Mouse (Mus musculus): ENCODE results near the gene Ccdc85c. TPM values are rescaled to one million over a fixed set of nuclear protein-coding genes. Genes with fewer than 3 reads are reported as not detected.

The Ccdc85c gene
- polyA plus RNA-seq, 1 experiment from 2014 or later = 4.2 TPM

DNA sequence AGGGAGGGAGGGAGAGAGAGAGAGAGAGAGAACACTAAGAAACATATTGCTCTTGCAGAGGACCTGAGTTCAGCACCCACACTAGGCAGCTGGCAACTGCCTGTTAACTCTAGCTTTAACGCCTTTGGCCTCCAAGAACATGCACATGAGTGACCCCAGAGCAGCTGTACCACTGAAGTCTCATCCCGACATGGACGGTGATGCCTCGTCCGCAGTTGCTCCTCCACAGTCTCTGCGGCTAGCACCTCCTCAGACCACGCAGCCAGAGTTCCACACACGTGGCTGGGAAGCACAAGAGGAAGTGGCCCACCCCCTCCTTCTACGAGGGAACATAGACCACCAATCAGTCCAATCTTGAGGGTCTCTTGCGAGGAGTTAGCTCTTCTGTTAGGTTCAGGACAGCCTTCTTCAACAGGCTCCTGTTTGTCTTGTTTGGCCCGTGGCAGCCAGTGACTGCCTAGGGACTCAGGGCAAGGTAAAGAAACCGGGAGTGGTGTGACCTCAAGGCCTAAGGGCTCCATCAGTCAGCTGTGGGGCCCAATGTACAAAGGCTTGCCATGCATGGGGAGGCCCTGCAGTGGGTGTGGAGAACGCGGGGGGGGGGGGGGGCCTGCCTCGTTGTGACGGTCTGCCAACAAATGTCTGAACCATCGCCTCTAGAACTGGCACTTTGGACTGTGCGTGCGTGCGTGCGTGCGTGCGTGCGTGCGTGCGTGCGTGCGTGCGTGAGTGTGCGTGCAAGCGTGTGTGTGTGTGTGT, 24.0 kb downstream of the Ccdc85c start:
- H3K27me3 ChIP-seq (ENCODE audit: control insufficient read depth, insufficient read depth, low read length) = no peaks in the 10 kb centered on the region
- WGBS = 85% methylated on average over 31 of the region's 31 CpGs
- ATAC-seq (replicated peaks; ENCODE audit: extremely low read depth, insufficient read depth, low FRiP score) = no peak
- no peak overlapping the region for H3K4me3 ChIP-seq (ENCODE audit: low read length)
- peaks cover 68% of the 10 kb centered on the region for H3K4me1 ChIP-seq (ENCODE audit: control insufficient read depth, insufficient read depth, low read length)
- H3K36me3 ChIP-seq (ENCODE audit: control insufficient read depth, insufficient read depth) = no peaks in the 10 kb centered on the region
- H3K4me2 ChIP-seq (ENCODE audit: low read depth, low read length) = no peak overlapping the region
- no peak overlapping the region for H3K9ac ChIP-seq (ENCODE audit: low read length)
- no peak overlapping the region for H3K27ac ChIP-seq (ENCODE audit: low read length)
- no peaks in the 10 kb centered on the region for H3K9me3 ChIP-seq (replicated peaks; ENCODE audit: control insufficient read depth, low read length)

DNA sequence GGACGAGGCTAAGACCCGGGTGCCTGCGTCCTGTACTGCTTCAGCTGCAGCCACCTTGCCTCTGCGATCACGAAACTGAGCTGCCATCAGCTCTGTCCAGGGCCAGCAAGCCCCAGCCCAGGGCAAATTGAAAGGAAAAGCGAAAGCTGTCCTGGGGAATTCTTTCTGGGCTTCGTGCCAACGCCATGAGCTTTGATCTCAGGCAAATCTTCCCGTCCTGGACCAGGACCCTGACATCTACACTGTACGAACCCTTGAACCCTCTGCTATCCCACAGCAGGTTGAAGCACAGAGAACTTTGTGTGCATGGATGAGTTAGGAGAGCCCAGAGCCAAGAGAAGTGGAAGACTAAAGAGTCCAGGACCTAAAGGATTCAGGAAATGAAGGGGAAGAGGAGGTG, 25.7 kb downstream of the Ccdc85c start:
- Histone ChIP-seq H3K9me3 (replicated peaks; ENCODE audit: control insufficient read depth, low read length) (no peaks in the 10 kb centered on the region), H3K4me3 (ENCODE audit: low read length) (peak overlapping the region; percentile 5; the same call in 1 of the 2 replicates), H3K4me2 (ENCODE audit: low read depth, low read length) (peak overlapping the region; percentile 53), H3K27ac (ENCODE audit: low read length) (peak overlapping the region; percentile 56), H3K27me3 (ENCODE audit: control insufficient read depth, insufficient read depth, low read length) (no peaks in the 10 kb centered on the region), H3K9ac (ENCODE audit: low read length) (peak overlapping the region; percentile 60), H3K36me3 (ENCODE audit: control insufficient read depth, insufficient read depth) (no peaks in the 10 kb centered on the region), H3K4me1 (ENCODE audit: control insufficient read depth, insufficient read depth, low read length) (peaks cover 72% of the 10 kb centered on the region)
- ATAC-seq (replicated peaks; ENCODE audit: extremely low read depth, insufficient read depth, low FRiP score) = no peak
- 22% methylated on average over 10 of the region's 10 CpGs for WGBS

DNA sequence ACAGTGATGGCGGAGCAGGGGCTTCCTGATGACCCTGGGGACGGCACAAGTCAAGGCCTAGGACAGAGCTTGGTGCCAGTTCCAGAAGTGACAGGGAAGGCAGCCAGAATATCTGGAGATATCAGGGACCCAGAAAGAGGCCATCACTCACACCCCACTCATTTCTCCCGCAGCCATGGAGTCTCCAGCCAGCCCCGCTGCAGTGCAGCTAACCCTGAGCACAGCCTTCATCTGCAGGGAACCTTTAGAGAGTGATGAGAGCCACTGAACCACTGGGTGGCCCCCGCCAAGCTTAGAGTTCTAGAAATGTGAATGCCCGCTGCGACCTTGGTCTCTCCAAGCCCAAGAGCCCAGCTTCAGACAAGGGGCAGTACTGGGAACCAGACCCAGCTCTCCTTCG, 26.2 kb downstream of the Ccdc85c start:
- peaks cover 73% of the 10 kb centered on the region for H3K4me1 ChIP-seq (ENCODE audit: control insufficient read depth, insufficient read depth, low read length)
- H3K36me3 ChIP-seq (ENCODE audit: control insufficient read depth, insufficient read depth) = no peaks in the 10 kb centered on the region
- no peak for ATAC-seq (replicated peaks; ENCODE audit: extremely low read depth, insufficient read depth, low FRiP score)
- H3K9me3 ChIP-seq (replicated peaks; ENCODE audit: control insufficient read depth, low read length) = no peaks in the 10 kb centered on the region
- peak overlapping the region; percentile 60 for H3K9ac ChIP-seq (ENCODE audit: low read length)
- 59% methylated on average over 8 of the region's 8 CpGs for WGBS
- peak overlapping the region; percentile 56 for H3K27ac ChIP-seq (ENCODE audit: low read length)
- H3K4me3 ChIP-seq (ENCODE audit: low read length) = no peak overlapping the region
- peak overlapping the region; percentile 53 for H3K4me2 ChIP-seq (ENCODE audit: low read depth, low read length)
- H3K27me3 ChIP-seq (ENCODE audit: control insufficient read depth, insufficient read depth, low read length) = no peaks in the 10 kb centered on the region

DNA sequence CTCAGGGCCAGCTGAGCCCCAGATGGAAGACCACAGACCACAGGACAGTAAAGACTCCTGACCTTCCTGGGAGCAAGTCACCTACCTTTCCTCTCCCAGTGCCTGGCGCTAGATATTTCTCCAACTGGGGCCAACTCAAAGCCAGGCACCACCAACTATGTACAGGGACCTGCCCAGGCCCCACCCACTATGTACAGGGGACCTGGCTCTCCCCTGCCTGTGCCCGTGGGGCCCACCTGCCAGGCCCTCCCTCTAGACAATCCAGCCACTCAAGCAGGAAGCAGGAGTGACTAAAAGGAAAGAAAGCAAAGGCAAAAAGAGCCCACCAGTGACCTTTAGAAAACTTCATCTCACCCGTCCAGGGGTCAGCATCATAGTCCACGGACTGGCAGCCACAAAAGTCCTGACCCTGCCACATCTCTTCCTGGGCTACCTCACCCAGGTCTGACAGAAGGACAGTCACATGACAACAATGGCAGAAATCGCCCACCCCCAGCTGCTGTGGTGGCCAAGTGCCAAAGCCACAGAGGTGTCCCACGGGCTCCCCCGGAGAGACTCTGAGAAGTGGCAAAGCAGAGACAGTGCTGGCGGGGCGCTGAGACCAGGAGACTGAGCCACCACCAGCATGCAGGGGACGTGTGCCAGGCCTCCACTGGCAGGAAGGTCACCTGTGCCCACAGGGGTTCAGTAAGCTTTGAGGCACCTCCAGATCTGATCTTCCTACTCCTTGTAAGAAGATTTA, 28.3 kb downstream of the Ccdc85c start:
- ATAC-seq (replicated peaks; ENCODE audit: extremely low read depth, insufficient read depth, low FRiP score) = no peak

DNA sequence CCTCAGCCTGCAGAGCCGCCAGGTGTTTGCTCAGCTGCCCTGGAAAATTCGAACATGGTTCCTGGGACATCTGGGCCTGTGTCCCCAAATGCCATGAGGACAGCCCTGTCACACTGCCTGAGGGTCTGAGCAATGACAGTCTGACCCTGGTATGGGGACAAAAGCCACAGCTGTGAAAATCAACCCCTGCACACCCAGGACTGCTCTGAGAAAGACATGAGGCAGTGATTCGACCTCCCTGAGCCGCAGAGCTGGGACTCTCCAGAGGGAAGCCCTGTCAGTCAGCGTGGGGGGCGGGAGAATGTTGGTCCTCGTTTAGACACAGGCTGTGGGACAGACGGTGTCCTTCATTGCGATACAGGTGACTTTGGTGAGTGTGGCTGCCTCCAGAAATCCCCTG, 29.6 kb downstream of the Ccdc85c start:
- Histone ChIP-seq H3K27ac (ENCODE audit: low read length) (peak overlapping the region; percentile 91), H3K9me3 (replicated peaks; ENCODE audit: control insufficient read depth, low read length) (no peaks in the 10 kb centered on the region), H3K4me2 (ENCODE audit: low read depth, low read length) (no peak overlapping the region), H3K36me3 (ENCODE audit: control insufficient read depth, insufficient read depth) (no peaks in the 10 kb centered on the region), H3K4me3 (ENCODE audit: low read length) (no peak overlapping the region), H3K9ac (ENCODE audit: low read length) (0 out of 2 replicates have a peak overlapping the region, but pooled peaks have one; percentile 1), H3K27me3 (ENCODE audit: control insufficient read depth, insufficient read depth, low read length) (no peaks in the 10 kb centered on the region), H3K4me1 (ENCODE audit: control insufficient read depth, insufficient read depth, low read length) (peaks cover 74% of the 10 kb centered on the region)
- 25% methylated on average over 9 of the region's 9 CpGs for WGBS
- ATAC-seq (replicated peaks; ENCODE audit: extremely low read depth, insufficient read depth, low FRiP score) = no peak; the same call in 1 of the 2 replicates

More for the DNA sequence above, 28.3 kb downstream of the Ccdc85c start:
- WGBS = 69% methylated on average over 10 of the region's 10 CpGs
- H3K9me3 ChIP-seq (replicated peaks; ENCODE audit: control insufficient read depth, low read length) = no peaks in the 10 kb centered on the region
- no peak overlapping the region for H3K4me3 ChIP-seq (ENCODE audit: low read length)
- H3K9ac ChIP-seq (ENCODE audit: low read length) = no peak overlapping the region; the same call in 1 of the 2 replicates
- H3K4me2 ChIP-seq (ENCODE audit: low read depth, low read length) = no peak overlapping the region
- H3K27ac ChIP-seq (ENCODE audit: low read length) = no peak overlapping the region
- peaks cover 65% of the 10 kb centered on the region for H3K4me1 ChIP-seq (ENCODE audit: control insufficient read depth, insufficient read depth, low read length)
- no peaks in the 10 kb centered on the region for H3K36me3 ChIP-seq (ENCODE audit: control insufficient read depth, insufficient read depth)
- H3K27me3 ChIP-seq (ENCODE audit: control insufficient read depth, insufficient read depth, low read length) = no peaks in the 10 kb centered on the region

DNA sequence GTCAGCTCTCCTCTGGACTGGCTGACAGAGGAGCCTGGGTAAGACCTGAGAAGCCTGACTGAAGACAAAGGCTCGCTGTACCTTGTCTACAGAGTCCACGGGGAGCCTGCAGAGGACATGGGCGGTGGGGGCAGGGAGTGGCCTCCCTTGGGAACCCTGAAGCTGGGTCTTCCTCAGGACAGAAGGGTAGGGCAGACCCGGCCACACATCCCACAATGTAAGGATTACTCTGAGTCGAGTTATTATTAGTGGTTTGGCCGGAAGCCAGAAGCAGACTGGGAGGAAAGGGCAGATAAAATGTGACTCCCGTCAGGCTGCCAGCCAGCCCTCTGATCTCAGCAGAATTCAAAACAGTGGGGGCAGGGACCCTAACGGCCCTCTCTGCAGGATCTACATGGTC, 30.4 kb downstream of the Ccdc85c start:
- peak; percentile 81 for ATAC-seq (replicated peaks; ENCODE audit: extremely low read depth, insufficient read depth, low FRiP score)
- Histone ChIP-seq H3K36me3 (ENCODE audit: control insufficient read depth, insufficient read depth) (no peaks in the 10 kb centered on the region), H3K4me2 (ENCODE audit: low read depth, low read length) (peak overlapping the region; percentile 42), H3K4me3 (ENCODE audit: low read length) (0 out of 2 replicates have a peak overlapping the region, but pooled peaks have one; percentile 4), H3K9ac (ENCODE audit: low read length) (peak overlapping the region; percentile 32), H3K9me3 (replicated peaks; ENCODE audit: control insufficient read depth, low read length) (no peaks in the 10 kb centered on the region), H3K4me1 (ENCODE audit: control insufficient read depth, insufficient read depth, low read length) (peaks cover 76% of the 10 kb centered on the region), H3K27me3 (ENCODE audit: control insufficient read depth, insufficient read depth, low read length) (no peaks in the 10 kb centered on the region), H3K27ac (ENCODE audit: low read length) (peak overlapping the region; percentile 91)
- WGBS = under 1% methylated on average over 8 of the region's 8 CpGs

DNA sequence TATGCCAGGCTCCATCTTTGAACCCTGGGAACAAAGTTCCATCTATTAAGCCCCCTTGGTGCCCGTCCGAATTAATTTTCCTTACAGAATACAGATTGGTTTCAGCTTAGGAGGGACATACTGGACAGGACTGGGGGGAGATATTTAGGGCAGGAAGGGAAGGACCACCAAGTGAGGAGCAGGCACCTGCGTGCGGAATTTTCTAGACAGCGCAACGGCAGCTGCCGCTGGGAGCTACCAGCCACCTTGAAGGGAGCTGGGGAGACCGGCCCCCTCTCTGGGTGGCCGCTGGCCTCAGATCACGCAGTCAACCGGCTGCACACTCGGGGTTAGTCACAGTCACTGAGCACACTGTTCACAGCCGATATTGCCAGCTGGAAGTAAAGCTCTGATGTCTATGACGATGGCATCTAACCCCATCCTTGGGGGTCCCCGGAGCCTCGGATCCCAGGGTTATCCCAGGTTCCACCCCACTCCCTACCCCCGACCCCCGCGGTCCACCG, 32.9 kb downstream of the Ccdc85c start:
- no peak for ATAC-seq (replicated peaks; ENCODE audit: extremely low read depth, insufficient read depth, low FRiP score)
- no peaks in the 10 kb centered on the region for H3K9me3 ChIP-seq (replicated peaks; ENCODE audit: control insufficient read depth, low read length)
- H3K9ac ChIP-seq (ENCODE audit: low read length) = no peak overlapping the region
- H3K27ac ChIP-seq (ENCODE audit: low read length) = no peak overlapping the region
- H3K4me2 ChIP-seq (ENCODE audit: low read depth, low read length) = no peak overlapping the region
- no peaks in the 10 kb centered on the region for H3K27me3 ChIP-seq (ENCODE audit: control insufficient read depth, insufficient read depth, low read length)
- H3K4me3 ChIP-seq (ENCODE audit: low read length) = no peak overlapping the region
- no peaks in the 10 kb centered on the region for H3K36me3 ChIP-seq (ENCODE audit: control insufficient read depth, insufficient read depth)
- peaks cover 86% of the 10 kb centered on the region for H3K4me1 ChIP-seq (ENCODE audit: control insufficient read depth, insufficient read depth, low read length)
- 90% methylated on average over 20 of the region's 20 CpGs for WGBS

- H3K27ac ChIP-seq (ENCODE audit: low read length) = 0 out of 2 replicates have a peak overlapping the region, but pooled peaks have one; percentile 8
- H3K9me3 ChIP-seq (replicated peaks; ENCODE audit: control insufficient read depth, low read length) = no peaks in the 10 kb centered on the region
- no peaks in the 10 kb centered on the region for H3K36me3 ChIP-seq (ENCODE audit: control insufficient read depth, insufficient read depth)
- 71% methylated on average over 6 of the region's 6 CpGs for WGBS
- peaks cover 86% of the 10 kb centered on the region for H3K4me1 ChIP-seq (ENCODE audit: control insufficient read depth, insufficient read depth, low read length)
- H3K4me3 ChIP-seq (ENCODE audit: low read length) = no peak overlapping the region
- H3K27me3 ChIP-seq (ENCODE audit: control insufficient read depth, insufficient read depth, low read length) = no peaks in the 10 kb centered on the region
- ATAC-seq (replicated peaks; ENCODE audit: extremely low read depth, insufficient read depth, low FRiP score) = no peak
- no peak overlapping the region; the same call in 1 of the 2 replicates for H3K9ac ChIP-seq (ENCODE audit: low read length)
- no peak overlapping the region for H3K4me2 ChIP-seq (ENCODE audit: low read depth, low read length)
Observed at GRCm38 (mm10) chr12:108241626-108242025, 33.6 kb downstream of the Ccdc85c start.

All from heart, embryonic 16.5 days (tissue).